Mouse (Mus musculus) small intestine, adult 2 months (tissue): ENCODE measurements at regions not wholly inside any gene's neighbourhood (a gene's known extent, or its start where the extent isn't known, plus 50 kb on each side); places are given as distances from the start of the nearest gene placed in this dataset.

ENCODE experiments used
- CTCF ChIP-seq: fragments of 200-500 bp; IDR thresholded peaks from 2 replicates; pipeline ENCODE4 v1.5.1; 2012; ENCODE audit warnings: low read depth, mild to moderate bottlenecking, control low read depth, inconsistent platforms, low read length, moderate library complexity, mixed read lengths; ENCODE audit not compliant: insufficient replicate concordance, insufficient read length; ENCODE audit errors: extremely low read depth
- POLR2A ChIP-seq: fragments of 200-500 bp; IDR thresholded peaks from 2 replicates; pipeline ENCODE4 v1.6.1; 2012; ENCODE audit warnings: low read depth, mild to moderate bottlenecking, control low read depth, inconsistent platforms, low read length, moderate library complexity

- TF ChIP-seq CTCF (no peak), POLR2A (no peak)
Measured at GRCm38 (mm10) chr17:4186802-4187201, 490.7 kb upstream of the Nox3 start.
